Mouse (Mus musculus): Measurements from ENCODE around the gene Ly6g. TPM values are rescaled to one million over a fixed set of nuclear protein-coding genes. Genes with fewer than 3 reads are reported as not detected.

Gene Ly6g
- total RNA-seq, 2 experiments from 2014 or later = not detected

Other genes starting within 250 kb of the Ly6g start
- under 1 TPM in 1 of 2 experiments, not detected in 1; 0.22 TPM for gene Ly6i, start 171.8 kb upstream of the Ly6g start, total RNA-seq (2021)
- gene Ly6a, start 157.2 kb upstream of the Ly6g start, total RNA-seq (2021) = 10 to 100 TPM; 11.5 to 18.4 TPM
- 10 to 100 TPM; 52.9 to 60.6 TPM for gene Ly6c1, start 106.4 kb upstream of the Ly6g start, total RNA-seq (2021)
- 1 to 10 TPM; 1.7 to 4.5 TPM for gene Ly6c2, start 43.3 kb upstream of the Ly6g start, total RNA-seq (2021)
- gene BC025446, start 61.1 kb downstream of the Ly6g start, total RNA-seq (2021) = not detected
- gene Ly6f, start 113.2 kb downstream of the Ly6g start, total RNA-seq (2021) = not detected